Mouse (Mus musculus) retina, embryonic 14.5 days (tissue): ENCODE data around the gene Pafah2.

ENCODE experiments used
- DNase-seq: peaks from one replicate; pipeline ENCODE4 v3.0.0-alpha.2; 2015; ENCODE audit warnings: low spot score

Pafah2 gene

DNA sequence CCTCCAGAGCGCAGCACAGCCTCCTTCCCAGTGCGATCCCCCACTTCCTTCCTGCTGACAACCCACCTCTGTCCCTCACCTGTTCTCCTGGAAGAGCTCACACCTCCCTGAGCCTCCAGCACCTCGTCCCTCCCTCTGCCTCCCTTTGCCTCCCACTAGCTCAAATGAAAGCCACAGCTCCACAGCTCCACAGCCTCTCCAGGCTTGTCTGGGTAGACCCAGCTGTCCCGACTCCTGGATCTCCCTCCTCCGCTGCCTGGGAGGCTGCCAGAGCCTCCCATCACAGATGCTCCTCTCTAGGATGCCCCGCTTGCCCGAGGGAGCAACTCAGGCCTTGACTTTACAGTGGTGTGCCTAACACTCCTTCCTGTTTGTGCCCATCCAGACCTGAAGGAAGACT lies 29.0 kb downstream of the Pafah2 start:
- DNase-seq: no peak

- DNase-seq: peak; percentile 60
These were observed 34.4 kb downstream of the Pafah2 start for GRCm38 (mm10) chr4:134430381-134431004.

GRCm38 (mm10) chr4:134432686-134433360 lies 36.7 kb downstream of the Pafah2 start:
- DNase-seq: no peak

DNA sequence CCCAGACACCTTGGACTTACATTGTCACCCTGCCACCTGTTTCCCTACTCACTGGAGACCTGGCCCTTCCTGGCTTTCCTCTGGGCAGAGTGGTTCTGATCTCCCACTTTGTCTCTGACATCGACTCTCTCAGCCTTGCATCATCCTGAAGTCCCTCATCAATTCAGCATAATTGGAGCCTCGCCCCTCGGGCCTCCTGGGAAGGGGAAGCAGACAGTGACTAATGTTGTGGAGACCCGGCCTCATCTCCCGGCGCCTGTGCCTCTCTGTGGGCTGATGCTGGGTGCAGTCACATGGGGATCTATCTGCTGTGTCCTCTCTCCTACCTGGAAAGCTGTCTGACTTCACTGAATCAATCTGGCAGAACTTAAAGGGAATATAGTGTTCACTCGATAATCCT lies 40.1 kb downstream of the Pafah2 start:
- DNase-seq: no peak

DNA sequence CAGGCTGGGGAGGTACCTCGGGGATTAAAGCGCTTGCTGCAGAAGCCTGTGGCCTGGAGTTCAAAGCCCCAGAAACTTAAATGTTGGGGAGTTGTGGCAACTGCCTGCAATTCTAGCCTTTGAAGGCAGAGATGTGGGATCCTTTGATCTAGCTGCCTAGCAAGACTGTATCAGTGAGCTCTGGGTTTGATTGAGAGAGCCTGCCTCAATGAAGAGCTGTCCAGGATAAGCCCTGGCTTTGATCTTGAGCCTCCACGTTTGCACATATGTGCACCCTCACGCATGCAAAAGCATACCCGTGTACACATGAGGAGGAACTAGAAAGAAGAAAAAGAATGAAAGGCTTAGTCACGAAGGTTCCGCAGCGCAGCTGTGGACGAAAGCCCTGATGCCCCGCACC lies 40.5 kb downstream of the Pafah2 start:
- peak; percentile 47 for DNase-seq

- DNase-seq: no peak
These were observed 43.0 kb downstream of the Pafah2 start for GRCm38 (mm10) chr4:134439119-134439518.

GRCm38 (mm10) chr4:134439919-134440318 lies 43.8 kb downstream of the Pafah2 start:
- no peak for DNase-seq

- no peak for DNase-seq
These were observed 46.1 kb downstream of the Pafah2 start for GRCm38 (mm10) chr4:134442216-134442615.

DNA sequence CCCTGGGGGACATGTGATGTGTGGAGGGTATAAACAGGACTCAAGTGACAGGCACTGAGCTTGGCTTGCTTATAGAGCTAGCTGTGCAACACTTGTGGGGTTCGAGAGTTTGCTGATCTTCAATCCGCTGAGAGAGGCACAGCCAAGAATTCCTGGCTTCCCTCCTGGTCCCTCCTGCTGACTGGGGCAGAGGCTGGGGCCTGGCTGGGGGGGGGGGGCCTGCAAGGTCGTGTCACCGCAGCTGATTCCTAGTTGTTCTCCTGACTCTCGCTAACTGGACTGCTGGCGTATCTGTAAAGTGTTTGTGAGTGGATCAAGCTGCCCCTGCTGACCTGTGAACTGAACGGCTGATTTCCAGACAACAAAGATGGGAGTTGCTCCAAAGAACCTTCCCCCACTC lies 47.5 kb downstream of the Pafah2 start:
- DNase-seq: no peak

- no peak for DNase-seq
These were observed 48.8 kb downstream of the Pafah2 start for GRCm38 (mm10) chr4:134444949-134445348.

- DNase-seq: no peak
These were observed 49.4 kb downstream of the Pafah2 start for GRCm38 (mm10) chr4:134445489-134445888.

DNA sequence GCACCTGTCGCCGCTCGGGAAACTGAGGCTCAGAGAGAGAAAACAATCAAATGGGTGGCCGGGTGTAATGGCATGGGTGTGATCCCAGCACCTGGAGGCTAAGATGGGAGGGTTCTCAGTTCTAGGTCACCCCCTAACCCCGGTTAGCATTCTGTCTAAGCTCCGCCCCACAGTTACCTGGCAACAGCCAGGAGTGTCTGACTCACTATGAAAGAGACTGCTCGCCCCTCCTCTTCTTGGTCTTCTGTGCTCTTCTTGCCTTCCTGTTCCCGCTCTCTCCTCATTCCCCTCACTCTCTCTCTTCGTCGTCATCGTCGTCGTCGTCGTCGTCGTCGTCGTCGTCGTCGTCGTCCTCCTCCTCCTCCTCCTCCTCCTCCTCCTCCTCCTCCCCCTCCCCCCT lies 51.8 kb downstream of the Pafah2 start:
- DNase-seq: no peak

GRCm38 (mm10) chr4:134449595-134450391 lies 53.7 kb downstream of the Pafah2 start:
- DNase-seq: peak; percentile 70

DNA sequence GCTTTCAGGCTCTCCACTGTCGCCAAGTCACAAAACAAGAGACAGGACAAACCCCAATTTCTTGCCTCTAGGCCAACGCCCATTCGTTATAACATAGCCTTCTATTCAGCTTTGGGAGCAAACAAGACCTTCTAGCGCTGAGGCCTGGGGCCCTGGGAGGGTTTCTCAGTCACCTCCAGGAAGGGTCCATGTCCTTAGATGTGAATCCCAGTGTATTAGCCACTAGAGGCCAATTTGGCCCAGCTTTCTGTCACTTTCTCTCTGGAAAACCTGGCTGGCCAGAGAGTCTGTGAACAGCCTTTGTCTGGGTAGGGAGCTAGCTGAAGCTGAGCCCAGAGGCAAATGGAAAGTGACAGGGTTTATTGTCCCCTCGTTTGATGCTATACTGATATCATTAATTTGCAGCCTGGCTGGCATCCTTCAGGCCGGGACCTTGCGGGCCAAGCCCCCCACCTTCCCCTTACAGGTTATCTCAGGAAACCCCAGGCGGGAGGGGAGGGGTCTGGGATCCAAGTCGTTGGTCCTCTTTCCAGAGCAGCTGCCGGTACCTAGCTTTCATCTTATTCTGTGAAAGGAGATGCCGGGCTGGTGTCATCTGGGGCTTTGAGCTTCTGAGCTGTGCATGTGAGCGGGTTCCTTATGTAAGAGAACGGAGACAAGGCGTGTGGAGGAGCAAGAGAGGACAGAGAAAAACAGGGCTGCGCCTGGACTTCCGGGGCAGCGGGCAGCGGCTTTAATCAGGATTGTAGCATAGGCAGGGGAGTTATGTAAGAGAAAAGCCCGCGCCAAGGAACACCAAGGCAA lies 54.5 kb downstream of the Pafah2 start:
- DNase-seq: peak; percentile 71

DNA sequence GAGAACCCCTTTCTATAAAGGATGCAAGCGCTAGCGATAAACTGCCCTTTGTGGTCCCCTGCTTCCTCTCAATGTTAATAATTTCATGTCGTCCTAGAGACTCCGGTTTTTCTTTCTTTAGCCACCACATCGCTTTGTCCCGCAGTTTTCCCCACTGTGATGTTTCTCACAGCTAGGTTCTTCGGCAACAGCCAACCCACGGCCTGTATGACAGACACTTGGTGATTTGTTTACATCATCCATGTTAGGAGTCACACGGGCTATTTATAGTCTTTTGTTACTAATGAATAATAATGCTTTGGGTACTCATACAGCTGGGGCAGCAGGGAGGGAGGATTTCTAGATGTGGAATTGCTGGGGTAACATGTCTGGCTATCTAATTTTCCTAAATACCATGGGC lies 55.4 kb downstream of the Pafah2 start:
- DNase-seq: no peak

DNA sequence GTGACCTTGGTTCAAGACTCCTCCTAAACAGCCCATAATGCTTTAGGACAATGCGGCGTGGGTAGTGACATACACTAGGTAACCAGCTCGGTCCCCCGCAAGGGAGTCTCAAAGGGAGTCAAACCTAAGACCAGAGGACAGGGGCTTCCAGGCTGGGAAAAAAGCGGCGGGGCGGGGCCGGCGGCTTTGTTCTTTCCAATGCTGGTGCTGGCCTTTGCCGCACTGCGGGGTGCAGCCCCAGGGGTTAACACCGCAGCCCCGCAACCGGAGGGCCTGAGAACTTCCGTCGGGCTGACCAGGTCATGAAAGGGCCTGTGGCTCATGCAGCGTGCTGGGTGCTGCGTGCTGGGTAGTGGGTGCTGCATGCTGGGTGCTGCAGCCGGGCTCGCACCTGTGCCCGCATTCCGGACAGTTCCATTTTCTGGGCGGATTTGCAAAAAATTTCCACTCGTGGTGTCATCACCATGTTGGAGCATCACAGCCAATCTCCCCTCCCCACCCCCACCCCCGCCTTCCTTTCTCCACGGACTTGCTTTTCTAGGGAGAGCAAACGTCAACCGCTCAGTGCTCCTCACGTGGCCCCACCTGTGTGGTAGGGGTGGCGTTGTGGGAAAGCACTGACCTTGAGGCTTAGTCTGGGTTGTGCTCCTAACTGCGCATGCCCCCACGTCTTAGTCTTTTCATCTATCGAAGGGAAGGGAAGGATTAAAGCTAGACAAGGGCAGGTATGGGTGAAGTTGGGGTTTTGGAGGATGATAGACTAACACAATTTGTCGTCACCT lies 57.7 kb downstream of the Pafah2 start:
- peak; percentile 47 for DNase-seq

GRCm38 (mm10) chr4:134455310-134455709 lies 59.2 kb downstream of the Pafah2 start:
- DNase-seq: no peak

DNA sequence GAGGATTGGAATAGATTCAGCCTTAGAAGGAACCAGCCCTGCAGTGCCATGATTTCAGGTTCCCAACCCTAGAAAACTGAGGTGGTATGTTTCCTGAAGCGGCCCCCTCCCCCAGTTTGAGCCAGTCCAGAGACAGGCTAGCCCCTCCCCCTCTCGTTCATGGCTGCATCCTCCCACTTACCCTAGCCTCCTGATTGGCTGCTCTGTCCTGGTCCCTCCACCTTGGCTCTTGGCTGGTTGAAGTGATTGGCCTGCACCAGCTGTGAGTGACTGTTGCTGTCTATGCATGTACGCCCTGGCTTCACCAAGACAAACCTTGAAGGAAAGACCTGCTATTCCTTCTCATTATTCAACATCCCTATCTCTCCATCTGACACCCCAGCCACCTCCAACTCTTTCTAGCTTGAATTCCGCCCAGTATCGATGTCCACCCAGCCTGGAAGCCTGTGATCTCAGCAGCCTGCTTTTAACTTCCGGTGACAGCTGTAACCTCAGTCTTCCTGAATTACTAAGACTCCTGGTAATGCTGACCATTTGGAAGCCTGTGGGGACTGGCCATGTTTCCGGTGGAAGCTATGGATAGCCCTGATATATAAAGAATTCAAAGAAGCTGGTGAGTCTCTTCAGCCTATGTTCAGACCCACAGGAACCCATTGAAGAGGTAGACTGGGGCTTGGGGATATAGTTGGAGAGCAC lies 61.2 kb downstream of the Pafah2 start:
- no peak for DNase-seq

DNA sequence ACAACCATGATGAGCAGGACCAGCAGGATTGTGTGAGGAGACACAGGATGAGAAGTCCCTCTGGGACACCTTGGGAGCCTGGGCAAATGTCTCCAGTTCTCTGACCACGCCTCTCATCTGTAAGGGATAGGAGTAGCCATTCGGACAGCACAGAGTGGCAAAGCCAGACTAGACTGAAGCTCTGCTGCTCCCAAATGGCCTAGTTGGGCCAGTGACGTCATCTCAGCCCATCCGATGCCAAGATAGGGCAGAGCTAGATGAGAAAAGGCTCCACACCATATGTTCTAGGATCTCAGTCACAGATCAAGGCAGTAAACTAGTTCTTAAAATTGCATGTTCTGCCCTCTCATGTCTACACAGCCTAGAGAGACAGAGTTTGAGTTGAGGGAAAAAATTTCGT lies 62.7 kb downstream of the Pafah2 start:
- DNase-seq: no peak

DNA sequence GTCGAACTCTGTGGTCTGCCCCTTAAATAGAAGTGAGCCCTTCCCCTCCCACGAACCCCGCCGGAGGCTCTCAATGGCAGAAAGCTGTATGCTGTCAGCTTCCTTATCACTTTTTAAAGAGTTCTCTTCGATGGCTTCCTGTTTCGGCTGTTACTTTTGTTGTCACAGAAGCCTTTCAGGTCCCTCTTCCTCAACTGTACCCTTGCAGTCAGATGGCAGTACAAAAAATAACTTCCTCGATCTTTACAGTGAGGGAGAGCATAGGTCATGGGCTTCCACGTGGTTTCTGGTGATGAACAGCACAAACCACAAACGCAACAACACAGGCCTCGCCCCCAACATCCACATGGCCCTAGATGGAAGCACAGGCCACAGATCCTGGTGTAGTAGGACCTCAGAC lies 64.2 kb downstream of the Pafah2 start:
- no peak for DNase-seq

DNA sequence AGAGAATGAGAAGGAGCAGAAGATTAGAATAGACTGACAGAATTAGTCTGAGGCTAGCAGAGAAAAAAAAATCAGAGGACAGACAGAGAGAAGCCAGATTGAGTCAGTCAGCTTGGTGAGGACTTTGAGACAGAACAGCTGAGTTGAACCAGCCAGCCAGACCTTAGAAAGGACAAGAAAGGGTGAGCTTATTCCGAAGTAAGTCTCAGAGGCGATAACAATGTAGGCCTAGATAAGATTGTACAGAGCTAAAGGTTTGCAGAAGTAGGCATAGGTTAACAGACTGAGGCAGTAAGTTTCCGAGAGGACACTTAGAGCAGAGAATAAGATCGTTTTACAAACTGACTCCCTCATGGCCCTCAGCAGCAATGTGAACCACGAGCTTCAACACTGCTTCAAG lies 65.1 kb downstream of the Pafah2 start:
- no peak for DNase-seq
